Mouse (Mus musculus): ENCODE data around the gene Hoxd13.

DNA sequence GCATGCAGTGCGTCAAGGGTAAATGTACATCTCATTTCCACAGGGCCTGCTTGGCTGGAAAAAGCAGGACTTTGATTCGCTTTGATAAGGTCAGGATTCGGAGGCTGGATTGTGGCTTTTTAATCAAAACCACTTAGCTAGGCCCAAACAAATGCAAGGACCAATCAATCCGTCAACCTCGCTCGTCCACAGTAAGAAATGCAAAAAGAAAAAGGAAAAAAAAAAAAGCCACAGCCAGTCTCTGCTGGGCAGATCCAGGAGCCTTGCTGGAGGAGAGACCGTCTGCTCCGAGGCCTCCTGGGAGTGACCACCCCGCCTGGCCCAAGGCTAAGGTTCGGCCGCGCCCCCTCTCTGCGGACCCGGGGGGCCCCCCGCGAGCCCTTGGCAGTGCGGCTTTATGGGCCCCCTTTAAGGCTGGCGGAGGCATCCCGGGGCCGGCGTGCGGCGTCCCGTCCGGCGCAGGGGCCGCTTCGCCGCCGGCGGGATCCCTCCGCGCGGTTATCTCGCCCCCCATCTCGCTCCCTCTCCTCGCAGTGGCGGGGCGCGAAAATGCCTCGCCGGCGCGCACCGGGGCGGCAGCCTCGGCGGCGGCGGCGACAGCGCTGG is 36.4 kb downstream of the Hoxd13 start, which contains the start of gene Hoxd8:
- no peak for TF ChIP-seq CTCF (IDR thresholded peaks at IDR 0.05; ENCODE audit: low read depth)
- TF ChIP-seq EP300 (IDR thresholded peaks at IDR 0.05; ENCODE audit: low read depth): no peak
